Mouse (Mus musculus) megakaryocyte, adult 5-6 weeks (primary cell): ENCODE measurements around the gene Ptch1. TPM values are rescaled to one million over a fixed set of nuclear protein-coding genes. Genes with fewer than 3 reads are reported as not detected.

Experiments
- ATAC-seq: 2 replicates; pipeline ENCODE4 v1.8.0; 2016; ENCODE audit warnings: mild to moderate bottlenecking, inconsistent platforms; ENCODE audit not compliant: poor library complexity, severe bottlenecking
- total RNA-seq, 2 experiments: library from RNA; stranded (forward) in 1 of 2; stranded (reverse) in 1 of 2; fragments of 153-499, 151-499 nt in 1 of 2; fragments of 221-1000, 200-1000 nt in 1 of 2; gene quantifications; 2 replicates each; pipeline versions ENCODE4 v1.2.3 to v1.2.4; 2015 to 2017

Gene Ptch1
- total RNA-seq, 2 experiments from 2014 or later: 2.5 to 3.1 TPM

GRCm38 (mm10) chr13:63506364-63506763, 67.0 kb downstream of the Ptch1 start:
- no peak for ATAC-seq

GRCm38 (mm10) chr13:63502391-63502790, 71.0 kb downstream of the Ptch1 start:
- no peak for ATAC-seq

DNA sequence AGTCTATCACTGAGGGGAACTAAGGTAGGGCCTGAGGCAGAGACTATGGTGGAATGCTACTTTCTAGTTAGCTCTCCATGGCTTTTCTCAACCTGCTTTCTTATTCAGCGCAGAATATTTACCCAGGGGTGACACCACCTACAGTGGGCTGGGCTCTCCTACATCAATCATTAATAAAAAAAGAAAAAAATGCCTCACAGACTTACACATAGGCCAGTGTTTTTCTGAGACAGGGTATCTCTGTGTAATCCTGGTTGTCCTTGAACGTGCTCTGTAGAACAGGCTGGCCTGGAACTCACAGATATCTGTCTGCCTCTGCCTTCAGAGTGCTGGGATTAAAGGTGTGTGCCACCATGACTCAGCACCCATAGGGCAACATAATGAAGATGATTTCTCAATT, 73.9 kb downstream of the Ptch1 start:
- ATAC-seq: no peak

- ATAC-seq: no peak
These were observed 76.5 kb downstream of the Ptch1 start, which contains the start of gene Fancc for GRCm38 (mm10) chr13:63496646-63497582. Gene Fancc, minus strand, starts transcription at chr13:63497278.

DNA sequence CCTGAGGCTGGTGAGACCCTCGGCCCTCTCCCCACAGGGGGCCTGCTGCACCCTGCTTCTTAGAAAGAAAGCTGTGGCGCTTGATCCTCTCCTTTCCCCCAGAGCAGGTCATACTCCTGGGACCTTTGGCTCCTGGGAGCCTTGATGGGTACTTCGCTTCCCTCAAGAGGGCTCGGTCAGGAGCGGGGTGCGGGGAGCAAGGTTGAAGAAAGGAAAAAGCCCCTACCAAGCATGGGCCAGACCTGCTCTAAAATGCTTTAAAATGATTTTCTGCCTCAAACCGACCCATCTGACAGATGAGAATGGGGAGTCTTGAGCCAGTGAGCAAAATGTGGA, 85.7 kb downstream of the Ptch1 start:
- no peak for ATAC-seq

- no peak for ATAC-seq
These were observed 86.3 kb downstream of the Ptch1 start for GRCm38 (mm10) chr13:63486791-63487706.

- no peak for ATAC-seq
These were observed 98.0 kb downstream of the Ptch1 start for GRCm38 (mm10) chr13:63475356-63475755.

Other genes starting within 250 kb of the Ptch1 start
- gene Fancc, start 76.3 kb downstream of the Ptch1 start, total RNA-seq (2015): 5.9 and 9.6 TPM in 2 replicates
- 6.5 and 9.8 TPM in 2 replicates for gene Fancc, start 76.3 kb downstream of the Ptch1 start, total RNA-seq (2017)
- 21.0 and 21.9 TPM in 2 replicates for gene Ercc6l2, start 241.6 kb upstream of the Ptch1 start, total RNA-seq (2015)
- gene Ercc6l2, start 241.6 kb upstream of the Ptch1 start, total RNA-seq (2017): 12.8 and 17.2 TPM in 2 replicates